Mouse (Mus musculus) forelimb bud, embryonic 11.5 days (tissue): ENCODE results near the gene Elovl5.

Source experiments
- DNase-seq: peaks from one replicate; pipeline ENCODE4 v3.0.0-alpha.2; 2012; ENCODE audit warnings: low read depth, low spot score

Gene Elovl5

DNA sequence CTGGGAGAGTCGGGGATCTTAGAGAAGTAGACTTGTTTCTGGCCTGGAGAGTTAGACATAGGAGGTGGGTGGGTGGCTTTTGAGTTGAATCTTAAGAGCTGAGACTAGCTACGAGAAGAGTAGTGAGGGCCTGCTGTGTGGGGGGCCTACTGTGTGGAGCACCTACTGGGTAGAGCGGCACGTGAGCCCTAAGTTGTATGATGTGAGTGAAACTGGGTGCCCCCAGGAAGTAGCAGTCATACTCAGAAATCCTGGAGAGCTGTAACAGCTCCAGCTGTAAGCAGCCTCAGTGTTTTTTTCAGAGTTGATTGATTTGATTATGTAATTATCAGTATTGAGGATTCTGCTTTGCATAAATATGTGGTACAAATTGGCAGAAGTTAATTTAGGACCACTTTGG, 11.6 kb downstream of the Elovl5 start:
- no peak for DNase-seq

DNA sequence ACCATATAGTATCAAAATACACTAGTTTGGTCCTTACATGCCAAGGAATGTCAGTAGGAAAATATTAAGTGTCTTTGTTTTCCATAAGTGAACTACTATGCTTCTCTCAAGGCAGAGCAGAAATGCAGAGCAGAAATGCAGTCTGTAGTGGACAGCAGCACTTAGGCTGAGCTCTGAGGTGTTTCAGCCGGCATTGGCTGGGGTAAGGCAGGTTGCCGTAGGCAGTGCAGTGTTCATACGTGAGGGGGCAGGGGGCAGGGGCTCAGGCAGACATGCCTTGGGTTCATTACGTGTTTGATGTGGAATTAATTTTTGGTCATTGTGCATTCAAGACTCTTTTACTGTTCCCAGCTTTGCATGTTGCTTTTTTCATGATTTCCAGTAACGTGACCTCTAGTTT, 12.1 kb downstream of the Elovl5 start:
- DNase-seq, result no peak

DNA sequence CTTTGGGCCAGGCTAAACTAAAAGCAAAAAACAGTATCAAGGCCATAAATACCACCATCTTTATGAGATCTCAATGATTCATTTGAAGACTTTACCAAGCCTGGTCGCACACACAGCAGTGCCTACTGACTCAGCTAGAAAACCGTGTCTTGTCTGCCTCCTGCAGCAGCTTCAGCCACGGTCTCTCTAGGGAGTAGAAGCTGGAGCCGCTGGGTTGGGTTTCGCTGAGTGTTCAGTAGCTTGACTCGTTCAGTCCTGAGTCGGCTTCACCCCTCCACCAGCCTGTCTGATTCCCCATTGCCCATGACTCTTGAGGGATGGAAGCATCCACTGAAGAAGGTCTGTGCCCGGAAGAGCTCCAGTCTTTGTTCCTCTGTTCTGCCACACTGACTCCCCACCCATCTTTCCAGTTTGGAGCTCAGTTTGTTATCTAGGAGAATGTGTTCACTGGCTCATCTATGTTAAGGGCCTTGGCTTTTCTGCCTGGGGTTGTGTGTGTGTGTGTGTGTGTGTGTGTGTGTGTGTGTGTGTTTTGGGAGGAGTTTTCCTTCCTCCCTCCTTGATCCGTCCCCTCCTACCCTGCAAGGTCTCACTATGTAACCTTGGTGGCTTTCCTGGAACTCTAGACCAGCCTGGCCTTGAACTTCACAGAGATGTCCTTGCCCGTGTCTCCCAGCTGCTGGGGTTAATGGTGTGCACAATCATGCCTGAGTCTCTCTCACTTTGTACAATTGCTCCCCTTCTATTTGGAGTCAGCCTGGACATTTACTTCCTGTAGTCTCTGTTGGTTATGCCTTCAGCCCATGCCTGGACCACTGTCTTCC, 13.1 kb downstream of the Elovl5 start:
- DNase-seq, result no peak

DNA sequence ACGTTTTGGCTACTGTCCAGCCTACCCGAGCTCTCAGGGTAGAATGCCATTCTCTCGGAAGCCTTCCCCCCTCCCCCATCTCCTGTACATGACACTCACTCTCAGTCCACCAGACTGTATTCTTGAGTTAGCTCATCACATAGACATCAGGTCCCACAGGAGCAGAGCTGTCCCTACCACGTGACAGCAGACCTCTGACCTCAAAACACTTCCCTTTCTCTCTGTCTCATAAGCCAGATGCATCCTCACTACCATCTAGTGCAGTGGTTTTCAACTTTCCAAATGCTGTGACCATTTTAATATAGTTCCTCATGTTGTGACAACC, 13.7 kb downstream of the Elovl5 start:
- no peak for DNase-seq

DNA sequence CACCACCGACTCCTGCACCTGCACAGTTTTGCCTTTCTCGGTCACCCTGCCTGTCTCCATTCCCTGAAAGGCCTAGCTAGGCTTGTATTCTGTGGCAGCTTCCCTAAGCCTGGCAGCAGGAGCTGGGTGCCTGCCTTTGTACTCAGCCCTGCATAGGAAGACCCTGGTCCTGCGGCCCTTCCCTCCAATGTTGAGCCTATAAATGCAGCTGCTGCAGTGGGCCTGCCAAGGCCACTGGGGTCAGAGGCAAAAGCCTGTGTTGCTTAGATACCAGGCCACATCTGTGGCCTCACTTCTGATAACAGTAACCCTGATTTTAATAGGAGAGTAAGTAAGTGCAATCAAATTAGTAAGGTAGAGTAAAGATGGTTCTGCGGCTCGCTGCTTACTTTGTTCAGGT, 14.6 kb downstream of the Elovl5 start:
- DNase-seq, result no peak

DNA sequence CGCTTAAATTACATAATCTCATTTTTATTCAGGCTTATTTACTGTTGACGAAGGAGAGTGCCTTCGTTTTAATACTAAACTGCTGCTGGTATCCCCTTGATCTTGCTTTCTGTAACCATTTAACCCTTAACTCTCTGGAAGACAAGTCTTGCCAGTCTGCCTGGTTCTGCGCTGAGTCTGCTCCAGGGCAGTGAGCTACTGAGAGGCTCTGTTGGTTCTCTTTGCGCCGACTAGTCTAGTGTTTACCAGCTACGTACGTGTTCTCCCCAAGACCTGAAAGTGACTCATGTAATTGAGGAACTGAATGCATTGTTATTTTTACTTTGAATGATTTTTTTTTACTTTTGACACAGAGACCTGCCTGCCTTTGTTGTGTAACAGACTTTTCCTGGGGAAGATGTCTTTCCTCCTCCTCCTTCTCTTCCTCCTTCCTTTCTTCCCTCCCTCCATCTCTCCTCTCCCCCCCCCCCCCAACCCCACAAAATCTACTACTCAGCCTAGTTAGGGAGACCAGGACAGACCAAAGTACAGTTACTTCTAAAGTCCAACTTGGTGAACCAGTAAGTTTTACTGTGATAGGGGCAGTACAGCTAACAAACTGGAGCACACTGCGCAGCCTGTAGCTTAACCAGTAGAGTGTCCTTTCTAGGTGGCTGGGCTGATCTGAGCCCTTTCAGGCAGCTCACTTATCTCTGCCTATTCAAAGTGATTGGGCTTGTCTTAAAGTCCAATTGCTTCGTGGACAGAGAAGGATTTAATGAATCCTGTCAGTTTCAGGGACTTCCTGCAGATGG, 18.9 kb downstream of the Elovl5 start:
- no peak for DNase-seq

DNA sequence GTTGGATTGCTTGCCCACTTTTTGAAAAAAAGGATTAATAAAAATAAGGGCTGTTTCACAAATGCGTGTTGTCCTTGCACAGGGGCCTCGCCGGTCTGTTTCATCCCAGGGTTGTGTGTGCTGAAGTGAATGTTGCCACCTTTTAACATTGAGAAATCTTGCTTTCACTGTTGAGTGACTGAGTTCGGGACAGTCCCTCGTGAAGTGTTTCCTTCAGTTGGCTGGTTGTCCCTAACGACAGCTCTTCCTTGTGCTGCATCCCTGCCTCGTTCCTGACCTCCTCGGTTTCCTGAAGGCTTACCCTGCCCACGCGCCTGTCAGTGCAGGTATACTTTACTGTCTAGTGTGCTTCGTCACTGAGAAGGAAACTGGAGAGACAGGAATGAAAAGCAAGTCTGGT, 20.7 kb downstream of the Elovl5 start:
- DNase-seq, result no peak

DNA sequence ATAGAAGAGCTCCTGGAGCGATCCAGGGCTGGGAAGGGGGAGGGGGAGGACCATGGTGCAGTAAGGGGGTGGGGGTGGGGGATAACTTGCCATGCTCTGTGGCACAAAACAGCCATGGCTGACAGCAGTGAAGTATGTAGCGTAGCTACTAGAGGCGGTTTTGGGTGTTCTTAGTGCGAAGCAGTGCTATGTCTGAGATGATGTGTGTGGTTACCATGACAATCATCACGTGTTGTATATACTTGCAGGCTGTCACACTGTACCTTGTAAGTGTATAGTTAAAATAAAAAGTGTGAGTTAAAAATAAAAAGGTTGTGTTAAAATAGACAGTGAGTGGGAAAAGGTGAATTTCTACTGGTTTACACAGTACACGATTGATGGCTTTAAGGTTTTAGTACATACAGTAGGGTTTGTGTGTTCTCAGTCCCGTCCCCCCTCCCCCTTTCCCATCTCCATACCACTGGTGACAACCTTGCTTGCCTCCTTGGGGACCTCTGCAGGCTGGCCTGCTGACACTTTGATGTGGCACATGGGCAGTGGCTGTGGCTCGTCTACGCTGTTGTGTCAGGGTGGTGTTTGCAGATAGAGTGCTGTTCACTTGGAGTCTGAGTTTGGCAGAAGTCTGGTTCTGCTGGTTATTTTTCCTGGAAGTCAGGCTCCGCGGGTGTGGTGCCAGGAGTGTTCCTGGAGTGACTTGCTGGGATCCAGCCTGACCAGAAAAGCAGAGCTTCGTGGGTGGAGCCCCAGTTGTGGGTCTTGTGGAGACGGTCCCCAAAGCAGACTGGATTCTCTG, 21.8 kb downstream of the Elovl5 start:
- DNase-seq, result no peak

DNA sequence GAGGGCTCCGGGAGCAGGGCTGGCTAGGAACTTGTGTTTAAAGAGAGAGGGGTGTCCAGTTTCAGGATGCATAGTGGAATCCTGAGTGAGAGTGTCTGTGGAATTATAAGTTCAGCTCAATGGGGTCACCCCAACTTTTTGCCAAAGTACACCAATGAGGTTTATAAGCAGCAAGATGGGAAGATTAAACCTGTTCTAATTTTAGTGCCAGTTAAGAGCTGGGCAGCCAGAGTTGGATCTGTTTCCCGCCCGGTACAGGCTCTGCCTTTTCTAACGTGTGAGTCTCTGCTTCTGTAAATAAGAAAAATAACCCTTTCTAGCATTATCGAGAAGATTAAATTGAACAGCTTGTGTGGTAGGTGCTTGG, 22.4 kb downstream of the Elovl5 start:
- DNase-seq, result no peak

DNA sequence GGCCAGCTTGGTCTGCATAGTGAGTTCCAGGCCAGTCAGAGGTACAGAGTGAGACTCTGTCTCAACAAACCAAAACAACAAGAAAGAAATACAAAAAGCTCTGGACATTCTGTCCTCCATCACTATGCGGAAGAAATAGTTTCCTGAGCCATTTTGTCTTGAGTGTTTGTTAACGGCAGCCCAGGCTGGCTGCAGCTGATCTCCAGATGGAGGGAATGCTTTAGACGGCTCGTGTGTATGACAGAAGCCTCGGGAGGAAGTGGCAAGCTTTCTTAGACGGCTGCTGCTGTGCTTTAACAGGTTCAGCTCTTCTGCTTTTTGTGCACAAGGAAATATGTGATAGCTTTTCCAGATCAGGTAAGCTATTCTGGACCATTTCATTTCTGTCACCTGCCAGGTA, 23.9 kb downstream of the Elovl5 start:
- DNase-seq, result no peak

DNA sequence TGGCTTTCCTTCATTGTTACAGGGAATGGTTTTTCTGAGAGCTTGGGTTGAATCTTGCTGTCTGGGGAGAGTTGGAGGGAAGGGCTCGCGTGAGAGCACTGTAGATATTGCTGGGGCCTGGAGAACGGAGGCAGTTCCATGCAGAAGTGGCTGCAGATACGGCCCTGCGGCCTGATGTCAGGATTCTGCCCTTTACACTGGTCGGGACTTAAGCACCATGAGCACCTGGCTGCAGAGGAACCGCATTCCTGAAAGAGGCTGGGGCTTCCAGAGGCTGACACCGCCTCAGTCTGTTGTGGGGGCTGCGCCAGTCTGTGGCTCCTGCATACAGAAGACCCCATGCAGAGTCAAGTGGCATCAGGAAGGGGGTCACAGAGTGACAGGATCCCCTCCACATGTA, 24.7 kb downstream of the Elovl5 start:
- DNase-seq, result no peak

DNA sequence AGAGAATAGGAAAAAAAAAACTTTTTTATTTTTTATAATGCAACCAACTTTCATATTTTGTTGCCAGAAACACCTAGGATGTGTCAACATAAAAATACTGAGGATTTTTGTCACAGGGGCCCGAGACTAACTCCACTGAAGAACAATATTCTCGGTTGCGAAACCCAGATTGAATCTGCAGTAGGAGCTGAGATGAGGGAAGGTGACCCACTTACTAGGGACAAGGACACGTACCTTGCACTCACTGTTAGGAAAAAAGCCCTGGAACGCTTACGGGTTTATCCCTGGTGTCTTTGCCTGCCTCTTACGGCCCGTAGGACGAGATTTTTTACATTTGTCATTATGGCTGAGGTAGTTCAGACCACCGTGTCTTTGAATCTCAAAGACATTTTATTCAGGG, 25.2 kb downstream of the Elovl5 start:
- no peak for DNase-seq

DNA sequence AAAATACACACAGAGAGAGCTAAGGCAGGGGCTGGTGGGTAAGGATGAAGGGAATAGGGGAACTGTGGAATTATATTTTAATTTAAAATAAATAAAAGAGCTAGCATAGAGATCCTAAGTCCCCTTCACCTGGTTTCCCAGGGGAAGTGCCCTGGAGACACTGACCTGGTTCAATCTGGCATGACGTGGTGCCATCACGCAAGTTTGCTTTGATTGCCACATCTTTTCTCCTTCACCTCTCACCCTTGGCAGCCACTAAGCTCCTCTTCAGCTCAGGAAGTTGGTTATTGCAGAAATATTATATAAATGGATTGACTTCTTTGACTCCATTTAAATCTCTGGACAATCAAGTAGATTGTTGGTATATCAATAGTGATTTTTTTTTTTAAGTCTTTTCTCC, 26.2 kb downstream of the Elovl5 start:
- no peak for DNase-seq

DNA sequence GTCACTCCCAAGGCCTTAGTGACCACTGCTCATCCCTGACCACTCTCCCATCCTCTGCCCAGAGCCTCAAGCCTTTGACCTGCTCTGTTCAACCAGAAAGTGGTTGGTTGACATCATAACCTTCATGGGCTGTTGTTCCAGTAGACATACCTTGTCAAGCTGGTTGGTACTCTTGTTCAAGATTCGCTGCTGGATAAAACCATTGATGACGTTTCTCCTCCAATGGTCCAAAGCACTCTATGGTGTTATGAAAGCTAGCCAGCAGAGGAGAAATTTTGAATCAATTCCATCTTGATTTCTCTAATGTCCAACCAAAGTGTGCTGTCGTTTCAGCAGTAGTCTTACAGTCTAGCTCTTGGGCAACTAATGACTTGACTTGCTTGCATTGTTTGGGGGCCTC, 27.0 kb downstream of the Elovl5 start:
- no peak for DNase-seq

DNA sequence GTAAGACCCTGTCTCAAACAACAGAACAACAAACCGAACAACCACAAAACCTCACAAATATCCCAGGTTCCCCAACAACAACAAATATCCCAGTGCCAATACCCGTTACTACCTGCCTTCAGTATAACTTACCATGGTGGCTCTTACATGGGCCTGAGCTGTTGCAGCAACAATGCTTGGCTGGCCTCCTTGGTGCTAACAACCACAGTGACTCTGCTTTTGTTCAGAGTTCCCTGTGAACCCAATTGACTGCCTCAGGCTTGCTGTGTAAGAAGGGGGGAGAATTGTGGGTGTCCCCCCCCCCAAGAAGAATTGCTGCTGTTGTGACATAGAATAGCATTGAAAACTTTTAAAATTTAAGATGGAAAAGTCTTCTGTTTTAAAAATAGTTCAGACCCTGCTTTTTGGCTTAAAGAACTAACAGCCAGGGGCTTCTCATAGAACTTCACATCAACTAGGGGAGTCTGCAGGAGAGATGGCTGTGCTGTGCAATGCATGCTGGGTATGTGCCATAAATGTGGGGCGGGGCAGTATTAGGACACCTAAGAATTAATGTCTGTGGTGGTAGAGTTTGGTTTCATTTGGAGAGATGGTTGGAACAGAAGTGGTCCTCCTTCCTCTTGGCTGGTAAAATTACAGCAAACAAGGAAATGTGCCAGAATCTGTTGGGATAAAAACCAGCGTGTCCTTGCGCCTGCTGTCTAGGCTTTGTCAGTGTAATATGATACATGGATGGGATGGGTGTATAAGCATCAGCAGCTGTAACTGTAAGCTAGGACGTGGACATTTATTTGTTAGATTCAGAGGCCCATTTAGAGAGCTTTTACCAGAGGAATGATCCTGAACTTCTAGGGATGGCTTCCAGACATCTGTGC, 28.9 kb downstream of the Elovl5 start:
- DNase-seq, result no peak

DNA sequence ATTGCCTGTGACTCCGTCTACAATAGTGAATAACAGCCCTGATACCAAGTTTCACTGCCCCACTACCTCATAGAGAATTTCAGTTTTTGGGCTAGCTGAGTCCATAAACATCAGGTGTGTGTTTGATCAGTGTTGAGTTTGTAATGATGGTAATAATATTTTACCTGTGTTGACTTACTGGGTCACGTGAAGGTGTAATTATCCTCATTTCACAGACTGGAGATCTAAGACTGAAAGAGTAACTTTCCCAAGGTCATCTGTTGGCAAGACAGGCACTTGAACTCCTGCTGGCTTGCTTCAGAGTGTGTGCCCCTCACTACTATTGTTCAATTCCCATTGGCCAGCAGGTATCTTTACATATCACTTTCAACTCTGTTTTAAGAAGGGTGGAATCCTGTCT, 31.1 kb downstream of the Elovl5 start:
- DNase-seq, result no peak

DNA sequence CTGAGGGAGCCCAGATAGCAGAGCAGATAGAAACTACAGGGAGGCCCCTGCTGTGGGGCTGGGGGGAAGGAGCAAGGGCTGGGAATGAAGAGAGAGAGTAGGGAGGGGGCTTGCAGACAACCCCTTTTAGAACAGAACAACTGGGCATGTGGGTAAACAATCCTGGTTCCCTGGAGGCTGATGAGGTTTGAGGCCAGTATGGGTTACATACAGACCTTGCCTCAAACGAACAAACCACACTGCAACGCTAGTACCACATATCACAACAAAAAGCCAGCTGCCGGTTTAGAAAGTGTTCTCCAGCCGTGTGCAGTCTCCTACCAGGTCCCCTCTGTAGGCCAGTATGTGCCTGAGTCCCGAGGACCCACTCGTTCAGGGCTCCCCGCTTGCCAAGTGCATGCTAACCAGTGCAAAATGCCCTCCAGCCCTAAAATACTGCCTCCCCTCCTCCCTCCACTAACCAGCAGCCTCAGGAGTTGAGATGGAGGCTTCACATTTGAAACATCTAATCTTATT, 32.6 kb downstream of the Elovl5 start:
- no peak for DNase-seq

DNA sequence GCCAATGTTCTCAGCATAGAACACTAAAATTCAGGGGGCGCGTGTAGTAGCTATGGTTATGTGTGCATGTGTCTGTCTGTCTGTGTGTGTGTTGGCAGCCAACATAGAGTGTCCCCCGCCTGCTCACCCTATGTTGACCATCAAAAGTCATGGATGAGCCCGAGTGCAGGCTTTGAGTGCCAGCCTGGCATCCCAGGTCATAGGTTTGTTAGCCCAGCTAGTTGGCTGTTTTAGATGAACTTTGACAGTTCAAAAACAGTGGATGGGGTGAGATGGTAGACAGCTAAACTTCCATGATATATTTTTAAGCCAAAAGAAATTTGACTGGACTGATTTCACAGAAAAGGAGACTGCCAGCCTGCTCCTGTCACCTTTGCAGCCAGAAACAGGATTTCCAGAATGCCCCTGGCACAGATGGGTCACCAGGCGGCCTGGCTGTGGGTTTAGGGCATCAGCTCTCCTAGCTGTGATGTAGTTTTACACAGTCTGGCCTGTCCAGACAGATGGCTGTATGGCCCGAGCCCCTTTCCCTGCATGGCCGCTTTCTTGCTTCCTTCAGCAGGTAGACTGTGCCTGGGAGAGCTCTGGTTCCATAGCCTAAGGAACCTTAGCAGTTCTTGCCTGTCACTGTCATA, 33.8 kb downstream of the Elovl5 start:
- no peak for DNase-seq

DNA sequence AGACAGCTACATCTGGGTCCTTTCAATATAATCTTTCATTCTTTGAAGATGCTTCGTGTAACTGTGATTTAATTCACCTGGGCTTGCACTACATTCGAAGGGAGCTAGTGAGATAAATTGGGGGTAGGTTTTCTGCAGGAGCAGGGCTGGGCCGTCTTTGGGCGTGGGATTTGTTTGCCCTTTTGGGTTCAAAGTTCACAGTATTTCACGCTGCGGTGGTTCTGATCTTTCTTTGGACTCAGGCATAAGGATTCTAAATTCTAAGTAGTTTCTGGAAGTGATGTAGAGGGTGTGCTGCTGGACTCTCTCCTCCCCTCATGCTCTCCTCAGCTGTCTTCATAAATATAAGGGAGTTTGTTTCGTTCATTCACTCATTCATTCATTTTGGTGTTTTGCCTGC, 34.8 kb downstream of the Elovl5 start:
- DNase-seq, result no peak

DNA sequence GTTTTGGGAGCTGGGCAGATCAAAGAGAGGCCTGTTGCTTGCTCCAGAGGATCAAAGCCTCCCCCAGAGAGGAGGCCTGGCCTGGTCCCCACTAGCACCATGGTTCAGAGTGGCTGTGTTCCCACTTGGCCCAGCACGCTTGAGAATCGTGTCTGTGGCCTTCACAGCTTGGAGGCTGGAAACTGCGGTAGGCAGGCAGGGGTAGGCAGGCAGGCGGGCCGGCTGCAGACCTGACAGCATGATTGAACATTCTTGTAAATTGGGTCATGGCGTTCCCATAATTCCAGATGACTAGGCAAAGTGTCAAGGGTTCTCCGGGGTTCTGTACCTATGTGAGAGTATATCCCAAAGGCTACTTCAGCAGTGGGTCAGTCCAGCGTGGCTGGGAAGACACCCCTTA, 35.9 kb downstream of the Elovl5 start:
- no peak for DNase-seq

DNA sequence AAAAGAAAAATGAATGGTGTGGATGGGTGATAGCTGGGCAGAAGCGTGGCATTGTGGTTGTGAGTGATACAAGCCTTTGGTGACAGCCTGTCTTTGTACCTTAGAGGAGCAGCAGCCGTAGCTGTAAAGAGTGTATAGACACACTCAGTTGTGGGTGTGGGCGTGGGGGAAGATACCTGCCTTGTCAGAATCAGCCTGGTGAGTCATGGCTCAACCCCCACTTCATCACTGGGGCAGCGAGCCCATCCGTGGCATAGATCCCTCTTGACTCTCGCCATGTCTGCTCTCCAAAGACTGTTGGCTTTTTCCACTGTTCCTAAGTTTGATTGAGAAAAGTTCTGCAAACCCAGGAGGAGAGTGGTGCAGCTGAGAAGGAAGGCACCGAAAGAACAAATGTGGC, 37.3 kb downstream of the Elovl5 start:
- DNase-seq, result no peak
